Mouse (Mus musculus) layer of hippocampus, adult 8-10 months (tissue): ENCODE measurements around the gene Xcr1. TPM values are rescaled to one million over a fixed set of nuclear protein-coding genes. Genes with fewer than 3 reads are reported as not detected.

ENCODE experiments used
- DNase-seq, 2 experiments: peaks; one replicate each; pipeline ENCODE4 v3.0.0; 2022; ENCODE audit warnings: low spot score in 2 of 2
- total RNA-seq, 4 experiments: library from RNA; stranded (reverse); gene quantifications; 2 replicates each; pipeline ENCODE4 v1.2.4; 2022

Gene Xcr1
- not detected for total RNA-seq

GRCm38 (mm10) chr9:123861929-123862328, at the start of gene Xcr1:
TSS of gene Xcr1 (minus strand) at chr9:123862029.
- no peak for DNase-seq

- DNase-seq = no peak
These were observed 10.2 kb upstream of the Xcr1 start for GRCm38 (mm10) chr9:123872049-123872448.

- DNase-seq = no peak
These were observed 7.4 kb upstream of the Xcr1 start for GRCm38 (mm10) chr9:123869167-123869784.

- DNase-seq = no peak
These were observed 1.8 kb upstream of the Xcr1 start for GRCm38 (mm10) chr9:123863641-123864040.

- DNase-seq = no peak
These were observed 1.2 kb upstream of the Xcr1 start for GRCm38 (mm10) chr9:123862895-123863616.

- DNase-seq = no peak
These were observed 5.0 kb downstream of the Xcr1 start for GRCm38 (mm10) chr9:123856836-123857235.

GRCm38 (mm10) chr9:123852449-123853390, 9.1 kb downstream of the Xcr1 start:
- DNase-seq = no peak

GRCm38 (mm10) chr9:123851713-123852448, 9.9 kb downstream of the Xcr1 start, which contains the start of gene Fyco1:
TSS of gene Fyco1 (minus strand) at chr9:123851899.
- DNase-seq = peak; percentile 97 to 99

GRCm38 (mm10) chr9:123851062-123851712, 10.6 kb downstream of the Xcr1 start:
- peak; percentile 28 to 37 for DNase-seq

GRCm38 (mm10) chr9:123850705-123851061, 11.1 kb downstream of the Xcr1 start:
- DNase-seq = no peak

- DNase-seq = no peak
These were observed 11.7 kb downstream of the Xcr1 start for GRCm38 (mm10) chr9:123849976-123850695.

- DNase-seq = no peak
These were observed 15.3 kb downstream of the Xcr1 start for GRCm38 (mm10) chr9:123846490-123846889.

GRCm38 (mm10) chr9:123845120-123845519, 16.7 kb downstream of the Xcr1 start:
- DNase-seq = no peak

- DNase-seq = no peak
These were observed 17.4 kb downstream of the Xcr1 start for GRCm38 (mm10) chr9:123844468-123844867.

GRCm38 (mm10) chr9:123840243-123840642, 21.6 kb downstream of the Xcr1 start:
- DNase-seq = no peak

GRCm38 (mm10) chr9:123835851-123836250, 26.0 kb downstream of the Xcr1 start:
- DNase-seq = no peak

- DNase-seq = peak in 1 of 2 experiments; percentile 41
These were observed 32.9 kb downstream of the Xcr1 start for GRCm38 (mm10) chr9:123828916-123829315.

- DNase-seq = no peak
These were observed 35.2 kb downstream of the Xcr1 start for GRCm38 (mm10) chr9:123826631-123827030.

GRCm38 (mm10) chr9:123818601-123819000, 43.2 kb downstream of the Xcr1 start:
- no peak for DNase-seq

- DNase-seq = no peak
These were observed 45.8 kb downstream of the Xcr1 start for GRCm38 (mm10) chr9:123815996-123816395.
